Mouse (Mus musculus) MEL (cell line): Measurements from ENCODE around the gene Fastk.

Experiments used
- CHD1 ChIP-seq: IDR thresholded peaks from 2 replicates; pipeline ENCODE4 v1.6.1; 2012; ENCODE audit warnings: low read depth, mild to moderate bottlenecking, inconsistent platforms, low read length, improper control_type of control experiment
- GATA1 ChIP-seq: IDR thresholded peaks from 2 replicates; pipeline ENCODE4 v1.6.1; 2011; ENCODE audit warnings: low read depth, low read length, improper control_type of control experiment
- ZMIZ1 ChIP-seq: IDR thresholded peaks from 2 replicates; pipeline ENCODE4 v1.6.1; 2012; ENCODE audit warnings: low read depth, mild to moderate bottlenecking, inconsistent platforms, low read length, improper control_type of control experiment, moderate library complexity

DNA sequence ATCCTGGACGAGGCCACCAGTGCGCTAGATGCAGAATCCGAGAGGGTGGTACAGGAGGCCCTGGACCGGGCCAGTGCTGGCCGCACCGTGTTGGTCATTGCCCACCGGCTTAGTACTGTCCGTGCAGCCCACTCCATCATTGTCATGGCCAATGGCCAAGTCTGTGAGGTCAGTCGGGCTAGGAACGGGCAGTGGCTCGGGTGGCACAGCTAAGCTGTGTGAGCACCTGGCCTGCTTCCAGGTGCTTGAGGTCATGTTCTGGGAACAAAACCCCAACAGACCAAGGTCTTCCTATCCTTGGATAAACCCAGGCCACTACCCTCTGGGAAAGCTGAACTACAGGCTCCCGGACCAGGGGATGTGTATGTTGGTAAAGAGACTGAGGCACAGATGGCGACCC, 36.4 kb downstream of the Fastk start:
- TF ChIP-seq CHD1 (no peak), ZMIZ1 (no peak), GATA1 (no peak)
